Mouse (Mus musculus) lung, adult 2 months (tissue): ENCODE results near the gene Gsta2. TPM values are rescaled to one million over a fixed set of nuclear protein-coding genes. Genes with fewer than 3 reads are reported as not detected.
"Not testable (repeated sequence)": the region's sequence is repeated elsewhere in the genome, so short reads cannot be mapped to it uniquely, and the experiment has no call there.

Source experiments
- DNase-seq: peaks from one replicate; pipeline ENCODE4 v3.0.0; 2022
- H3K4me1 ChIP-seq: fragments of 200-500 bp; 2 replicates; pipeline ENCODE4 v1.6.1; 2011; ENCODE audit warnings: low read length; ENCODE audit not compliant: control insufficient read depth, insufficient read depth
- H3K4me3 ChIP-seq: fragments of 200-500 bp; replicated peaks from 2 replicates; pipeline ENCODE3; 2011; ENCODE audit warnings: low read depth, mild to moderate bottlenecking, control low read depth, low read length; ENCODE audit errors: extremely low read depth
- CTCF ChIP-seq: fragments of 200-500 bp; IDR thresholded peaks from 2 replicates; pipeline ENCODE4 v1.5.1; 2011; ENCODE audit warnings: mild to moderate bottlenecking, low read length, control low read depth; ENCODE audit not compliant: insufficient read depth
- POLR2A ChIP-seq: fragments of 200-500 bp; IDR thresholded peaks from 2 replicates; pipeline ENCODE4 v1.6.1; 2011; ENCODE audit warnings: low read depth, mild to moderate bottlenecking, control low read depth, low read length, borderline replicate concordance; ENCODE audit errors: extremely low read depth
- WGBS: fragments of 180-500 bp; shearing (Covaris S2); methylation state at CpG from one replicate; pipeline ENCODE4 v1.1.7; 2018; 5-methylcytosine and 5-hydroxymethylcytosine counted together
- polyA plus RNA-seq: library from polyadenylated mRNA; depleted of rRNA; stranded (reverse); fragments of >200 nt; gene quantifications from 2 replicates; pipeline ENCODE4 v1.2.3, GENCODE M21; 2012; rRNA removed

Gsta2 gene
- polyA plus RNA-seq, 1 experiment = 5.0 TPM

DNA sequence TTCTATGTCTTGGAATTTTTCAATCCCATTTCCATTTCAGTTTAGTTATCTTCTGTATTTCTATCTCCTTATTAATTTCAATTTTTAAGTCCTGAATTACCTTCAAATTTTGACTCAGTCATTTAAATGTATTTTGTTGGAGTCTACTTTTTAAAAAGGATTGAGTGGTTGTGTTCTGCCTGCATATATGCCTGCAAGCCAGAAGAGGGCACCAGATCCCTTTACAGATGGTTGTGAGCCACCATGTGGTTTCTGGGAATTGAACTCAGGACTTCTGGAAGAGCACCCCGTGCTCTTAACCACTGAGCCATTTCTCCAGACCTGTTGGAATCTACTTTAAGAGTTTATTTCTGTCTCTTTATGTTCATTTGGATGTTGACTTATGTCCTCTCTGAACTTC lies 36.1 kb downstream of the Gsta2 start:
- TF ChIP-seq CTCF = no peak
- TF ChIP-seq POLR2A = no peak
- WGBS = 13% methylated on average over 1 of the region's 1 CpGs
- no peaks in the 10 kb centered on the region for H3K4me1 ChIP-seq
- no peak for DNase-seq
- no peak overlapping the region for H3K4me3 ChIP-seq

DNA sequence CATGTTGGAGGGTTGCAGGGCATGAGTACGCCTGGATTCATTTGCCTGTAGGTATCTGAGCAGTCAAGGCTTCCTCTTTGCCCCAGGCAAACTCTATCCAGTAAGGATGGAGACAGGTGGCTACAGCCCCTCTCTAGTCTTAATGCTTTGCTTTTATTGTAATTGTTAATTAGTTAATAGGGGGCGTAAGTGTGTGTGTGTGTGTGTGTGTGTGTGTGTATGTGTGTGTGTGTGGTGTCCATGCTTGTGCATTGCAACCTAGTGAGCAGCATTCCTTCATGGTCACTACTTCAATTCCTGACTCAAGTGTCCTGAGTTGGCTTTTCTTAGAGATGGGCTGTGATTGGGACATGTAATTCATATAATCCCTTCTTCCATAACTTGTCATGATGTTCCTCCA lies 40.9 kb downstream of the Gsta2 start, which contains the start of gene Omt2a:
TSS of gene Omt2a (minus strand) at position 101 of the 400 bp plus-strand sequence.
- WGBS = 71% methylated on average over 2 of the region's 2 CpGs
- no peak for TF ChIP-seq CTCF
- TF ChIP-seq POLR2A = no peak
- H3K4me3 ChIP-seq = no peak within 1 kb of the TSS
- H3K4me1 ChIP-seq = no peaks in the 10 kb centered on the region
- DNase-seq = no peak

DNA sequence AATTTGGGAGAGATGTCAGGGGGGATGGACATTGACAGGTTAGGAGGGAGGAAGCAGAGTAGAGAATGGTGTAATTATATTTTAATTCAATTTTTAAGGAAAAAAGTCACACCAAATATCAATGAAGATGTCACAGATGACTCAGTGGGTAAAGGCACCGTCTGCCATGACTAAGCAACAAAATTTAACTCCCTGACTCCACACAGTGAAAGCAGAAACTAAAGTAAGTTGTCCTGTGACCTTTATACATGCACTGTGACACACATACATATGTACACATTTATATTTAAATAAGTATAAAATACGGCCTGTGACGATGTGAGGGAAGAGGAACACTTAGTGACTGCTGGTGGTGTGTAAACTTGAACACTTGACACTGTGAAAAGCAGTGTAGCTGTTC lies 47.5 kb downstream of the Gsta2 start:
- DNase-seq, H3K4me3 ChIP-seq, H3K4me1 ChIP-seq: not testable (repeated sequence)
- whole genome bisulfite sequencing = 74% methylated on average over 3 of the region's 3 CpGs

DNA sequence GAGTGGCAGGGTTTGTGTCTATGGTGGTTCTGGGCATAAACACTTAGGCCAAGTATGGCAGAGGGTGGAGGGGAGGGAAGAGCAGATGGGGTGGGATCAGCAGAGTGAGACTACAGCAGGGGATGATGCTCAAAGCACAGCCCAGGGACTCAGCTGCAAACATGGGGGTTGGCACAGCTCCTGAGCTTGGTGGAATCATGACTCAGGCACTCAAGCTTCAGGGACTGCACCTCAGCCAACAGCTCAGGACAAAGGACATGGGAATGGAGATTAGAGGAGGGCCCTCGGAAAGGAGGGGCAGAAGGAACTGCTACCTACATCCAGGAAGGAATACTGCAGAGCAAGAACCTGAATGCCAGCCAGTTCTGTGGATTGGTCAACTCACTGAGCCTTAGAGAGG lies 56.4 kb downstream of the Gsta2 start:
- H3K4me1 ChIP-seq, H3K4me3 ChIP-seq, DNase-seq: not testable (repeated sequence)
- WGBS = 44% methylated on average over 1 of the region's 1 CpGs

DNA sequence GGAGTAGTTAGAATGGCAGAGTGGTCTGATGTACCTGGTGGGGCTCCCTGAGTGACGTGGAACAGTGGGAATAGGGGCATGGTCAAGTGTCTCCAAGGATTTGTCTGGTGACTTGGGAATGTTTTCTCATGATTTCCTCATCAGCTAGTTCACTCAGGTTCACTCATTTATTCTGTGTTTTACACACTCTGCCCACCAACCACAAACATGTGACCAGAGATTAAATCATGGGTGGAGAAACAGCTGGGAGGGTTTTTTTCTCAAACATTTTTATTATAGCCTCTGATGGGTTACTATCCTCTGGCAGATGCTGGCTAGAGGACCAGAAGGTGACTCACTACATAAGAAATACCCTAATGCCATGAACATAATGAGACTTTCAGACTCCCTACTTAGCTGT lies 57.4 kb downstream of the Gsta2 start:
- Histone ChIP-seq H3K4me3 (no peak overlapping the region), H3K4me1 (no peaks in the 10 kb centered on the region)
- 79% methylated on average over 1 of the region's 1 CpGs for WGBS
- no peak for DNase-seq
- TF ChIP-seq POLR2A (no peak), CTCF (no peak)

DNA sequence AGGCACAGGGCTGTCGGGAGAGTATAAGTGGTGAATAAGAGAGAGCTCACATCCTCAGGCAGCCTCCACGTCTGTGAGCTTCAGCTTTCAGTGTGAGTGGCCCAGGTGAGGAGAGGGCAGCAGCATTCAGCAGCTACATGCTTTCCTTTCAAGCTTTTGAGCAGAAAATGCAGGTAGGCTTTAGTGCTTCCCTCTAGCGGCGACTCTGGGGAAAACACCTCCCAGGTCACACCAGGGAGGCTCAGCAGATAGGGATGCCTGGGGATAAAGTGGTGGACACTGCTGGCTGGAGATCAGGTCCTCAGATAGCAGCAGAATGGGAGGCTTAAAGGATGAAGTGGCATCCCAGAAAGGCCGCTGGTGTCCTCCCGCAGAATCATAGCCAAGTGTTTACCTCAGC lies 59.5 kb downstream of the Gsta2 start:
- DNase-seq = peak; percentile 34
- not testable (repeated sequence) for H3K4me3 ChIP-seq, H3K4me1 ChIP-seq
- peak; percentile 72 for TF ChIP-seq CTCF
- WGBS = 6% methylated on average over 6 of the region's 6 CpGs

DNA sequence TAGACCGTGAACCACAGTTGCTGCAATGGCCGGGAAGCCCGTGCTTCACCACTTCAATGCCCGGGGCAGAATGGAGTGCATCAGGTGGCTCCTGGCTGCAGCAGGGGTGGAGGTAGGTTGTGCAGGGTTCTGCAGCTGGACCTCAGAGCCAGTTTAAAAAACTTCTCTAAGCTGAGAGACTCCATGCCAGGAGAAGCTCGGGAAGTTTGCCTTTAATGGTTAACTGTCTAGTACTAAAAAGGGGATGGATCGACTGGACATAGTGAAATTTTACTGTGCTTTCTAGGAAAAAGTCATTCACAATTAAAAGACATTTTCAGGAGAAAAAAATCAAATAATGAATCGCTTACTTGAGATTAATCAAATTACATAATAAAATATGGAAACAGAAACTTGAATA lies 60.8 kb downstream of the Gsta2 start:
- H3K4me3 ChIP-seq, H3K4me1 ChIP-seq, DNase-seq: not testable (repeated sequence)
- WGBS = 68% methylated on average over 7 of the region's 7 CpGs

DNA sequence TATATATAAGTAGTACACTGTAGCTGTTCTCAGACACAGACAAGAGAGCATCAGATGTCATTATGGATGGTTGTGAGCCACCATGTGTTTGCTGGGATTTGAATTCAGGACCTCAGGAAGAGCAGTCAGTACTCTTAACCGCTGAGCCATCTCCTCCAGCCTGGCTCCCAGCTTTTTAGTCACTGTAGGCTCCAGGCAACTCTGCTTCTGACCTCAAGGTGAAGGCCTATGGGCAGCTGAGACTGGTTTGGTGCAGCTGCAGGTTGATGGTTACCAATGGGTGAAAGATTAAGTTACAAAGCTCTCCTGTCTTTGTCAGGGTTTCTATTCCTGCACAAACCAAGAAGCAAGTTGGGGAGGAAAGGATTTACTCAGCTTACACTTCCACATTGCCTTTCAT lies 61.9 kb downstream of the Gsta2 start:
- 69% methylated on average over 1 of the region's 1 CpGs for WGBS
- not testable (repeated sequence) for H3K4me3 ChIP-seq, DNase-seq, H3K4me1 ChIP-seq

DNA sequence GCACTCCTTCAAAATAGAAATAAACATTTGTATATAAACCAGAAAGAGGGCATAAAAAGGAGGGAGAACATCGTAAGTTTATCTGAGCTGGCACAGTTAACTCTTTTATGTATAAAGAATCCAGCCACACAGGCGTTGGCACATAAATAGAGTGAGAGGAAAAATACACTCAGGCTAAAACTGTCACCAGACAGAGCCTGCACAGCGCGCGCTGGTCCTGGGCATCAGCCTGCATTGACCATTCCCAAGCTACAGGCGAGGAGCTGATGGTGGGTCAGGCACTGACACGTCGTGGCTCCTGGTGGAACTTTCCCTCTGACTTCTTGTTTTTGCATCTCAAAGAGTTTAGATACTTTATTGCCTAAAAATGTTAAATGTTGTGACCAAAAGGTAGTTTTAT lies 63.1 kb downstream of the Gsta2 start:
- 59% methylated on average over 8 of the region's 8 CpGs for WGBS
- not testable (repeated sequence) for H3K4me3 ChIP-seq, DNase-seq, H3K4me1 ChIP-seq

DNA sequence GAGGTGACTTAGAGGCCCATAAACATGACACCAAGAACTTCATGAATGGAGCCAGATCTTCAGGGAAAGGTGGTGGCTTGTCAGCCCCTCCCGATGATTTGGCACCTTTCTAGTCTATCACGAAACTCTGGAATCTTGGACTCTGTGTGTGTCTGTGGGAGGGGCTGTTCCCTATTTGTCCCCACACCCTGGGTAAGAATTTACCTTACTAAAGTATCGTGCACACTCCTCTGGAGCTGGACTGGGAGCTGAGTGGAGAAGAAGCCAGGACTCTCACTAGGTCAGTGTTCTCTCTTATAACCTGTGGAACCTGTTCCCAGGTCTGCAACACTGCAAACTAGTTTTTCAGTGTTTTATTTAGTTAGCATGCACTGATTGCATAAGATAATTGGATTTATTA lies 65.9 kb downstream of the Gsta2 start, which contains the start of gene Gm10639:
TSS of gene Gm10639 (plus strand) at position 201 of the 400 bp plus-strand sequence.
- not testable (repeated sequence) for H3K4me3 ChIP-seq, DNase-seq, H3K4me1 ChIP-seq
- WGBS = 62% methylated on average over 3 of the region's 3 CpGs

DNA sequence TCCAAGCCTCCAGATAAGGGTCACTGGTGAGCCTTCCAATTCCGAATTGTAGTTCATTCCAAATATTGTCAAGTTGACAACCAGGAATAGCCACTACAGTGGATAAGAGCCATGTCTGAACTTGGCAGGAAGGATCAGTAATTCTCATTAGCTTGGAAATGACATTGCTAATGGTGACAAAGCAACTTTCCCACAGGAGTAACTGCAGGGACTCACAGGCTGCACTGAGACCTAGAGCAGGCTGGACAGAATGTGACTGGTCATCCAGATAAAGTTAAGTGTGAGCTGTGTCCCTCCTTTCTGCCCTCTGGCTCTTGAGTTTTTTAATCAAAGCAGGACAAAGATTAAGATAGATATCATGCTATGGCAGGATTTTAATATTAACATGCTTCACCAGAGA lies 66.5 kb downstream of the Gsta2 start:
- not testable (repeated sequence) for H3K4me1 ChIP-seq, H3K4me3 ChIP-seq, DNase-seq
- 32% methylated on average over 1 of the region's 1 CpGs for WGBS

DNA sequence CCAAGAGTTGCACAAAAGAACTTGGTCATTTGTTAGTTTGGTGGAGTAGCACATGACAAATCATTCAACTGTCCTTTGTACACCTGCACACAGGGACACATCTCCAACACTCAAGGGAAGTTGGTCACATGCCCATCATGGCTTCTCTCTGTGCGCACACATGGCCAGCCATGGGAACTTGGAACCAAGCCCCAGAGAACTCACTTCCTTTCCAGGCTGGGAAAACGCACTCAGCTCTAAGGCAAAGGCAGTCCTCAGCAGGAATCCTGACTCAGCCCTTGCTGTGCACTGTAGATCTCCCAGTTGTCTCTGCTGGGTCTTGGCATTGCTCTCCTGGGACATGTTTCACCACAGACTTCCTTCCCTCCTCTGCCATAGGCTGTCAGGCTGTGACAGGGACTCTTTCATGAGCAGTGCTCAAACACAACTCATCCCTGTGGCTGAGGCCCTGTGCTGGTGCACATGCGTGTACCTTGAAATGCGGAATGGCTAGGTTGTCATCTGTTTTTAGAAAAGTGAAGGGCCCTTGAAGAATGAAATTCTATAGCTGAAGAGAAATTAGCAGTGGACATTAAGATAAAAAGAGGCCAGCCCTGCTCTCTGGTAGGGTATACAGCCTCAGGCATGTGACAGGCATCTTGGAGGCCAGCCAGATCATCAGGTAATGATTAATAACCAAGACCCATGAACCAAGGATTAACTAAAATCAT lies 73.4 kb downstream of the Gsta2 start:
- H3K4me3 ChIP-seq, DNase-seq, H3K4me1 ChIP-seq: not testable (repeated sequence)
- WGBS = 55% methylated on average over 4 of the region's 4 CpGs

Other genes starting within 250 kb of the Gsta2 start
- gene Fbxo9, start 246.7 kb downstream of the Gsta2 start, polyA plus RNA-seq = 67.7 and 79.3 TPM in 2 replicates
- 21.1 and 23.7 TPM in 2 replicates for gene Ick, start 246.6 kb downstream of the Gsta2 start, polyA plus RNA-seq
- 29.2 and 85.9 TPM in 2 replicates for gene Gsta4, start 173.0 kb downstream of the Gsta2 start, polyA plus RNA-seq
- gene Gsta1, start 125.1 kb downstream of the Gsta2 start, polyA plus RNA-seq = 0.27 and 1.7 TPM in 2 replicates
- 1.4 TPM in 1 of 2 replicates, not detected in the other for gene Gm3776, start 98.7 kb downstream of the Gsta2 start, polyA plus RNA-seq
- gene Gm10639, start 65.9 kb downstream of the Gsta2 start, polyA plus RNA-seq = not detected in 2 replicates
- not detected in 2 replicates for gene Omt2a, start 41.0 kb downstream of the Gsta2 start, polyA plus RNA-seq
- gene Omt2b, start 28.2 kb downstream of the Gsta2 start, polyA plus RNA-seq = not detected in 2 replicates
- gene Dppa5a, start 12.4 kb upstream of the Gsta2 start, polyA plus RNA-seq = 0.22 TPM in 1 of 2 replicates, not detected in the other
- 0.28 and 0.37 TPM in 2 replicates for gene Ooep, start 22.9 kb upstream of the Gsta2 start, polyA plus RNA-seq
- gene Ddx43, start 40.0 kb upstream of the Gsta2 start, polyA plus RNA-seq = 0.05 and 0.06 TPM in 2 replicates
- 0.83 and 0.98 TPM in 2 replicates for gene Cgas, start 87.4 kb upstream of the Gsta2 start, polyA plus RNA-seq
- gene Mto1, start 92.4 kb upstream of the Gsta2 start, polyA plus RNA-seq = 9.9 and 10.3 TPM in 2 replicates
- 0.17 TPM in 1 of 2 replicates, not detected in the other for gene Gm17324, start 93.0 kb upstream of the Gsta2 start, polyA plus RNA-seq
- gene Eef1a1, start 133.4 kb upstream of the Gsta2 start, polyA plus RNA-seq = 2,131 and 3,172 TPM in 2 replicates
- gene Slc17a5, start 232.3 kb upstream of the Gsta2 start, polyA plus RNA-seq = 11.4 and 12.4 TPM in 2 replicates